Mouse (Mus musculus) cerebellum, adult 2 months (tissue): ENCODE data around the gene Hnrnpa1.

Experiments
- CTCF ChIP-seq: fragments of 200-500 bp; IDR thresholded peaks from 2 replicates; pipeline ENCODE4 v1.5.1; 2011; ENCODE audit warnings: low read depth, mild to moderate bottlenecking, control low read depth, low read length, moderate library complexity, borderline replicate concordance; ENCODE audit not compliant: insufficient read depth
- POLR2A ChIP-seq: fragments of 200-500 bp; IDR thresholded peaks from 2 replicates; pipeline ENCODE4 v1.6.1; 2011; ENCODE audit warnings: low read length, control low read depth, borderline replicate concordance; ENCODE audit not compliant: insufficient read depth

DNA sequence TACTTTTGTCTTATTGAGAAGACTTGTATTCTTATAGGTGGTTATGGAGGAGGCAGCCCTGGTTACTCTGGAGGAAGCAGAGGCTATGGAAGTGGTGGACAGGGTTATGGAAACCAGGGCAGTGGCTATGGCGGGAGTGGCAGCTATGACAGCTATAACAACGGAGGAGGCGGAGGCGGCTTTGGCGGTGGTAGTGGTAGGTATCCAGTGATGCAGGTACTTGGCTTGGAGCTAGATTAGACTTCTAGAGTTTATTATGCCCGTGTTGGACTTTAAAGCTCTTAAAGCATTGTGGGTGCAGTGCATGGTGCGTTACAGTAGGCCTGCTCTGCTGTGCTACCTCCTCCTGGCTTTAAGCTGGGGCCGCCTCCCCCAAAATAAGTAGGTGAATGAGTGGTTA lies 2.7 kb downstream of the Hnrnpa1 start:
- TF ChIP-seq CTCF (no peak), POLR2A (no peak)
